Mouse (Mus musculus) kidney, adult 2 months (tissue): ENCODE data around the gene Pole3.

Source experiments
- CTCF ChIP-seq: fragments of 200-500 bp; conservative IDR thresholded peaks from 2 replicates; pipeline ENCODE4 v1.5.1; 2011; ENCODE audit warnings: low read depth, mild to moderate bottlenecking, control low read depth, low read length, moderate library complexity, mixed read lengths; ENCODE audit not compliant: insufficient read depth, insufficient read length
- POLR2A ChIP-seq: fragments of 200-500 bp; IDR thresholded peaks from one replicate; pipeline ENCODE4 v1.6.1; 2011; ENCODE audit warnings: low read depth, low read length, control low read depth

- TF ChIP-seq CTCF, result no peak
- TF ChIP-seq POLR2A, result no peak
Measured at GRCm38 (mm10) chr4:62484928-62485327, 39.9 kb downstream of the Pole3 start.
